Mouse (Mus musculus): ENCODE data around the gene Cep295. TPM values are rescaled to one million over a fixed set of nuclear protein-coding genes. Genes with fewer than 3 reads are reported as not detected.
A peak's percentile ranks its signal among the peaks of the same experiment; 100 is the strongest.

Gene Cep295
- polyA plus RNA-seq (2014; fragmentation: Nextera tagmentation; extraction: Ambion mirVana), result 18.1 and 21.0 TPM in 2 replicates

DNA sequence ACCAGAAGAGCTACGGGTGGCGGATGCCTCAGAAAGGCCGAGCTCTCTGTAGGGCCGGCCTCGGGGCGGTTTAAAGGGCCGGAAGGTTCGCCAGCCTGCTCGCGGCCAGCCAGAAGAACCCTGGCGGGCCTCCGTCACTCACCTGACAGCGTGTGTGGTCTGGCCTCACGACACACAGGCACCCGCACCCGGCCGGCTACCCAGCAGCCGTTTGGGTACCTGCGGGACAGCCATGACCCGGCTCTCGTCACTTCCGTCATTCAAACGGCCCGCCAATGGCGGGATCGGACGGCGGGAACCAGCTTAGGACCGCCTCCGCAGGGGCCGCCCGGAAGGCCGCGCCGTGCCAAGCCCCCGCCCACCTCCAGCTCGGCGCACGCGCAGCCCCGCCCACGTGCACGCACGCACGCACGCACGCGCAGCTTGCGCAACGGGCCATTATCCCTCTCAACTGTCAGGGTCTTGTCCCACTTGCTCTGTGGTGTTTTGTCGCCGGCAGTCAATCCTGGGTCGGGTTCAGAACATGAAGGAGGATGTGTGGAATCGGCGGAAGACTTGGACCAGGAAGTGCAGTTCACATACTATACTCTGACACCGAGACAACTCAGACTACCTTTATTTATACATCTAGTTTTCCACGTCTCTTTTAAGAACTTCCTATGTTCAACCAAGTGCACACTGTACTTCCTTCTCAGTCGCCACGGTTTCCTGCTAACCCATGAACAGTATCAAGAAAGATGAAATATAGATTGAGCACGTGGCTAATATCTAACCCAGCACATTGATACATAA, at the start of gene Cep295:
Cep295 (minus strand) TSS at position 305 of the 792 bp plus-strand sequence.
- DNase-seq (ENCODE audit: low spot score), result peak; percentile 96
- H3K9me3 ChIP-seq (ENCODE audit: control insufficient read depth, low read length), result no peaks in the 10 kb centered on the region
- H3K4me2 ChIP-seq (ENCODE audit: low read depth), result peak within 1 kb of the TSS; percentile 53
- H3K27ac ChIP-seq (ENCODE audit: low read depth, low read length), result no peak within 1 kb of the TSS
- H3K4me1 ChIP-seq (ENCODE audit: control insufficient read depth, insufficient read depth, low read length), result peaks cover 5% of the 10 kb centered on the region; the same call in 1 of the 2 replicates
- ATAC-seq (ENCODE audit: insufficient read depth, low FRiP score, low TSS enrichment), result peak; percentile 99
- H3K9ac ChIP-seq (ENCODE audit: low read length), result peak within 1 kb of the TSS; percentile 80
- no peaks in the 10 kb centered on the region for H3K27me3 ChIP-seq (ENCODE audit: control insufficient read depth, insufficient read depth, low read length)
- WGBS, result 3% methylated on average over 60 of the region's 60 CpGs
- H3K4me3 ChIP-seq (ENCODE audit: low read depth, low read length), result peak within 1 kb of the TSS; percentile 67
- no peaks in the 10 kb centered on the region for H3K36me3 ChIP-seq (ENCODE audit: control insufficient read depth, insufficient read depth, low read length)

DNA sequence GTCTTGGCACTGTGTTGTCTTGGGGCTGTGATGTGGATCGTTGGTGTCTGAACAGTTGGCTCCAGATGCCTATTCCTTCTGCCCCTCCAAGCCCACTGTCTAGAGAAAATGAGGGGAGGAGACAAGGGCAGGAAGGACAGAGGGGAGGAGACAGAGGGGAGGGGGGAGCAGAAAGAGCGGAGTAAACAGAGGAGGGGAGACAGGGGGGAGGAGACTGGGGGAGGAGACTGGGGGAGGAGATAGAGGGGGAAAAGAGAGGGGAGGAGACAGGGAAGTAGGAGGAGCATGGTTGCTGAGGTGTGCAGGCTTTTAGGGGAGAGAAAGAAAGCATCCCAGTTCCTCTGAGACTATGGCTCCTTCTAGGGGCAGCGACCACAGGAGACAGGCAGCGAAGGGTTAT, 40.0 kb upstream of the Cep295 start:
- Histone ChIP-seq H3K27me3 (ENCODE audit: control insufficient read depth, insufficient read depth, low read length) (no peaks in the 10 kb centered on the region), H3K9ac (ENCODE audit: low read length) (no peak overlapping the region), H3K4me3 (ENCODE audit: low read depth, low read length) (no peak overlapping the region), H3K36me3 (ENCODE audit: control insufficient read depth, insufficient read depth, low read length) (no peaks in the 10 kb centered on the region), H3K27ac (ENCODE audit: low read depth, low read length) (no peak overlapping the region), H3K9me3 (ENCODE audit: control insufficient read depth, low read length) (no peaks in the 10 kb centered on the region), H3K4me2 (ENCODE audit: low read depth) (no peak overlapping the region), H3K4me1 (ENCODE audit: control insufficient read depth, insufficient read depth, low read length) (no peaks in the 10 kb centered on the region)
- WGBS, result 65% methylated on average over 4 of the region's 4 CpGs
- DNase-seq (ENCODE audit: low spot score) (no peak), ATAC-seq (ENCODE audit: insufficient read depth, low FRiP score, low TSS enrichment) (no peak)

DNA sequence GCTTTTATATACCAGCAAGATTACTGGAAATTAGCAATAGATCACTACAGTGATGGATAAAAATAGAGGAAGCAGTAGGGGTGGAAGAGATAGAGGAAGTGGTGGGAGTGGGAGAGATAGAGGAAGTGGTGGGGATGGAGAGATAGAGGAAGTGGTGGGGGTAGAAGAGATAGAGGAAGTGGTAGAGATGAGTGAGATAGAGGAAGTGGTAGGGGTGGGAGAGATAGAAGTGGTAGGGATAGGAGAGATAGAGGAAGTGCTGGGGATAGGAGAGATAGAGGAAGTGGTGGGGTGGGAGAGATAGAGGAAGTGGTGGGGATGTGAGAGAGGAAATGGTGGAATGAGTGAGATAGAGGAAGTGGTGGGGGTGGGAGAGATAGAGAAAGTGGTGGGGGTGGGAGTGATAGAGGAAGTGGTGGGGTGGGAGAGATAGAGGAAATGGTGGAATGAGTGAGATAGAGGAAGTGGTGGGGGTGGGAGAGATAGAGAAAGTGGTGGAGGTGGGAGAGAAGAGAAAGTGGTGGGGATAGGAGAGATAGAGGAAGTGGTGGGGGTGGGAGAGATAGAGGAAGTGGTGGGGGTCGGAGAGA, 37.9 kb upstream of the Cep295 start:
- H3K9ac ChIP-seq (ENCODE audit: low read length), result no peak overlapping the region
- no peaks in the 10 kb centered on the region for H3K4me1 ChIP-seq (ENCODE audit: control insufficient read depth, insufficient read depth, low read length)
- H3K27ac ChIP-seq (ENCODE audit: low read depth, low read length), result no peak overlapping the region
- DNase-seq (ENCODE audit: low spot score), result no peak
- no peaks in the 10 kb centered on the region for H3K27me3 ChIP-seq (ENCODE audit: control insufficient read depth, insufficient read depth, low read length)
- 81% methylated on average over 1 of the region's 1 CpGs for WGBS
- H3K36me3 ChIP-seq (ENCODE audit: control insufficient read depth, insufficient read depth, low read length), result no peaks in the 10 kb centered on the region
- no peak overlapping the region for H3K4me3 ChIP-seq (ENCODE audit: low read depth, low read length)
- no peaks in the 10 kb centered on the region for H3K9me3 ChIP-seq (ENCODE audit: control insufficient read depth, low read length)
- no peak overlapping the region for H3K4me2 ChIP-seq (ENCODE audit: low read depth)
- ATAC-seq (ENCODE audit: insufficient read depth, low FRiP score, low TSS enrichment), result no peak

DNA sequence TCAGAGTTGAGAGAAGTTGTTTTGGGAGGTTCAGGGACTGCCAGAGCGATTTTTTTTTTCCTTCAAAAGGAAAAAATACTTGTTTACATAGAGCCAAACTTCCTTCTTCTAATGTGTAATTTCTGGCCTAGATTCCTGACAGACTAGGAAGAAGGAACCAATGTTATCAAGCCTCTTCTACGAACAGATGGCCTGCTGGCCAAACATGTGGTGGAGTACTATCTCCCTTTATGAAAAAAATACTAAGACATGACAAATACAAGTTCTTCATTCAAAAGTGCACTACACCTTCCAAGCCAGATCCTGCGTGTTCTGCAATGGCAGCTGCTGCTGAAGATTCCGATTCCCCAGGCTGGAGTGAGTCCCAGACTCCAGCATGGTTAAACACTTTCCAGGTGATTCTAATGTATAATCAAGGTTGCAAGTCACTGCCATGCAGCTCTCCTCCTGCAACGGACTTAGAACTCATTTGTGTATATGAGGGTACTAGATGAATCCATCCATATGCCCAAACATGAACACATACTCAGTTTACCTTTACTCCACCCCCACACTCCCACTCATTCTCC, 29.6 kb upstream of the Cep295 start:
- Histone ChIP-seq H3K4me1 (ENCODE audit: control insufficient read depth, insufficient read depth, low read length) (no peaks in the 10 kb centered on the region), H3K36me3 (ENCODE audit: control insufficient read depth, insufficient read depth, low read length) (no peaks in the 10 kb centered on the region), H3K4me2 (ENCODE audit: low read depth) (no peak overlapping the region), H3K27me3 (ENCODE audit: control insufficient read depth, insufficient read depth, low read length) (no peaks in the 10 kb centered on the region), H3K9me3 (ENCODE audit: control insufficient read depth, low read length) (no peaks in the 10 kb centered on the region), H3K4me3 (ENCODE audit: low read depth, low read length) (no peak overlapping the region), H3K9ac (ENCODE audit: low read length) (no peak overlapping the region), H3K27ac (ENCODE audit: low read depth, low read length) (no peak overlapping the region)
- ATAC-seq (ENCODE audit: insufficient read depth, low FRiP score, low TSS enrichment) (no peak), DNase-seq (ENCODE audit: low spot score) (no peak)
- 81% methylated on average over 5 of the region's 5 CpGs for WGBS

DNA sequence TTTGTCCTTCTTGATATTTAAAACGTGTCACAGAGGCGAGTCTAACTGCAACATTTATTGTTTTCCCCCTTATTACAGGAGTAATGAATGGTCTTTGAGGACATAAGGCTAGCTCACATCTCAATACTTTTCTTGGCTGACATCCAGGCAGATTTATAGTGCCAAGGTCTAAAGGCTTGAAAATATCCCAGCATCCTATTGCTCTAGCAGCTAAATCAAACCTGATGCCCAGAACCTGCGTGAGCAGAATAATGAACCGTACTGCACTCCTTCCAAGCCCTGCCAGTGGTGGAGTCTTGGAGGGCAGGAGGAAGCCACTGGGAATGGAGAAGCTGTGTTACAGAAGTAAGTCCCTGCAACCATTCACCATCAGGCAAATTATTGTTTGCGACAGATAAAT, 26.7 kb upstream of the Cep295 start:
- DNase-seq (ENCODE audit: low spot score) (no peak), ATAC-seq (ENCODE audit: insufficient read depth, low FRiP score, low TSS enrichment) (no peak)
- WGBS, result 73% methylated on average over 5 of the region's 5 CpGs

DNA sequence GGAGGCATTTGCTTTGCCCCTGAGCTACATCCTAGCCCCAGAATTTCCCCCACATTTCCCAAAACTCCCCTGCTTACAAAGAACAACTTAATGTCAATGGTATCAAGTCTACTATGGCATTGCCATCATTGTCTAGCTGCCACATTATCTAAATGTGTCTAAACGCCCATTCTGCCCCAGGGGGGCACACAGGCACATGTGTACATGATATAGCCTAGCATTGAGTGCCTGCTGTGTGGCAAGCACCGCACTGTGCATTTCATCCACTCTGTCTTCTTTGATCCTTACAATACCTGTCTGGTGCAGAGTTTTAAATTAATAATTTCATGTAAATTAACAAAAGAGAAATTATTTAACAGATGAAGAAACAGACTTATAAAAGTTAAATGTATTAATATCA, 8.7 kb upstream of the Cep295 start:
- WGBS, result 72% methylated on average over 2 of the region's 2 CpGs
- ATAC-seq (ENCODE audit: insufficient read depth, low FRiP score, low TSS enrichment), result no peak
- Histone ChIP-seq H3K27ac (ENCODE audit: low read depth, low read length) (no peak overlapping the region), H3K9me3 (ENCODE audit: control insufficient read depth, low read length) (no peaks in the 10 kb centered on the region), H3K27me3 (ENCODE audit: control insufficient read depth, insufficient read depth, low read length) (no peaks in the 10 kb centered on the region), H3K9ac (ENCODE audit: low read length) (no peak overlapping the region), H3K36me3 (ENCODE audit: control insufficient read depth, insufficient read depth, low read length) (no peaks in the 10 kb centered on the region), H3K4me2 (ENCODE audit: low read depth) (no peak overlapping the region), H3K4me1 (ENCODE audit: control insufficient read depth, insufficient read depth, low read length) (no peaks in the 10 kb centered on the region), H3K4me3 (ENCODE audit: low read depth, low read length) (no peak overlapping the region)
- DNase-seq (ENCODE audit: low spot score), result no peak

More for the DNA sequence above, 26.7 kb upstream of the Cep295 start:
- Histone ChIP-seq H3K9me3 (ENCODE audit: control insufficient read depth, low read length) (no peaks in the 10 kb centered on the region), H3K27ac (ENCODE audit: low read depth, low read length) (no peak overlapping the region), H3K4me1 (ENCODE audit: control insufficient read depth, insufficient read depth, low read length) (no peaks in the 10 kb centered on the region), H3K4me2 (ENCODE audit: low read depth) (no peak overlapping the region), H3K4me3 (ENCODE audit: low read depth, low read length) (no peak overlapping the region), H3K27me3 (ENCODE audit: control insufficient read depth, insufficient read depth, low read length) (no peaks in the 10 kb centered on the region), H3K36me3 (ENCODE audit: control insufficient read depth, insufficient read depth, low read length) (no peaks in the 10 kb centered on the region), H3K9ac (ENCODE audit: low read length) (no peak overlapping the region)

DNA sequence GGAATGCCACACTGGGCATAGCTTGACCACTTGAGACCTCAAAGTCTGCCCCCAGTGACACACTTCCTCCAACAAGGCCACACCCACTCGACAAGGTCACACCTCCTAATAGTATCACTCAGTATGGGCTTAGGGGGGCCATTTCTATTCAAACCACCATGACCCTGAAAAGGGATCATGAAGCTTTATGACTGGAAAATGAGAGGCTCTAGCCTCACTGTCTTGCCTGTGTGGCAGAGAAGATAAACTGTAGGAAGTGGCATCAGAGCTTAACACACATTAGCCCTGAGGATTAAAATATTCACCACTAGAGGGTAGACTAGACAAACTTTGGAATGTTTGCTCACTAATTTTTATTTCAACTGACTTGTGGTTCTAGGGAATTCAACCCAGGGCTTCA, 8.3 kb upstream of the Cep295 start:
- Histone ChIP-seq H3K9ac (ENCODE audit: low read length) (no peak overlapping the region), H3K36me3 (ENCODE audit: control insufficient read depth, insufficient read depth, low read length) (no peaks in the 10 kb centered on the region), H3K27ac (ENCODE audit: low read depth, low read length) (no peak overlapping the region), H3K9me3 (ENCODE audit: control insufficient read depth, low read length) (no peaks in the 10 kb centered on the region), H3K27me3 (ENCODE audit: control insufficient read depth, insufficient read depth, low read length) (no peaks in the 10 kb centered on the region), H3K4me1 (ENCODE audit: control insufficient read depth, insufficient read depth, low read length) (no peaks in the 10 kb centered on the region), H3K4me2 (ENCODE audit: low read depth) (no peak overlapping the region), H3K4me3 (ENCODE audit: low read depth, low read length) (no peak overlapping the region)
- ATAC-seq (ENCODE audit: insufficient read depth, low FRiP score, low TSS enrichment) (no peak), DNase-seq (ENCODE audit: low spot score) (no peak)
- WGBS, result 83% methylated on average over 1 of the region's 1 CpGs

DNA sequence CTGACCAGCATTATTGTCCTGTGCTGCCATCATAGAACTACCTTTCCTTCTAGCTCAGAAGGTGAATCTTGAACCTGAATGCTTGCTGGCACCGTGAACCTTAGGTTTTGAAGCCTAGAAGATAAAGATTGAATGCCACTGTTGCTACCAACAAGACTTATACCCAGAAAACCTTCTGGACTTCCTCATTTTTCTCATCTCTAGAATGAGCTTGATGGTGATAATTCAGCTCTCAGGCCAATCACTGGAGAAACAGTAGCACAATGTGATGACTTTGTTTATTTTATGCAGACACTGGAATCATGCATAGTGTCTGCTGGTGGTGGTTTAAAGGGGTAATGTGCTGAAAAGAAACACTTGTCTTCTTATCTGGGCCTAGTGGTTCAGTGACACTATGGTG, 7.3 kb upstream of the Cep295 start:
- ATAC-seq (ENCODE audit: insufficient read depth, low FRiP score, low TSS enrichment) (no peak), DNase-seq (ENCODE audit: low spot score) (no peak)
- WGBS, result 83% methylated on average over 1 of the region's 1 CpGs
- no peaks in the 10 kb centered on the region for H3K27me3 ChIP-seq (ENCODE audit: control insufficient read depth, insufficient read depth, low read length)
- no peaks in the 10 kb centered on the region for H3K9me3 ChIP-seq (ENCODE audit: control insufficient read depth, low read length)
- H3K4me2 ChIP-seq (ENCODE audit: low read depth), result no peak overlapping the region
- no peaks in the 10 kb centered on the region for H3K4me1 ChIP-seq (ENCODE audit: control insufficient read depth, insufficient read depth, low read length)
- no peak overlapping the region for H3K9ac ChIP-seq (ENCODE audit: low read length)
- H3K27ac ChIP-seq (ENCODE audit: low read depth, low read length), result no peak overlapping the region
- H3K36me3 ChIP-seq (ENCODE audit: control insufficient read depth, insufficient read depth, low read length), result no peaks in the 10 kb centered on the region
- no peak overlapping the region for H3K4me3 ChIP-seq (ENCODE audit: low read depth, low read length)

All from neural tube, embryonic 11.5 days (tissue).